Mouse (Mus musculus): ENCODE measurements around the gene Pi16.

DNA sequence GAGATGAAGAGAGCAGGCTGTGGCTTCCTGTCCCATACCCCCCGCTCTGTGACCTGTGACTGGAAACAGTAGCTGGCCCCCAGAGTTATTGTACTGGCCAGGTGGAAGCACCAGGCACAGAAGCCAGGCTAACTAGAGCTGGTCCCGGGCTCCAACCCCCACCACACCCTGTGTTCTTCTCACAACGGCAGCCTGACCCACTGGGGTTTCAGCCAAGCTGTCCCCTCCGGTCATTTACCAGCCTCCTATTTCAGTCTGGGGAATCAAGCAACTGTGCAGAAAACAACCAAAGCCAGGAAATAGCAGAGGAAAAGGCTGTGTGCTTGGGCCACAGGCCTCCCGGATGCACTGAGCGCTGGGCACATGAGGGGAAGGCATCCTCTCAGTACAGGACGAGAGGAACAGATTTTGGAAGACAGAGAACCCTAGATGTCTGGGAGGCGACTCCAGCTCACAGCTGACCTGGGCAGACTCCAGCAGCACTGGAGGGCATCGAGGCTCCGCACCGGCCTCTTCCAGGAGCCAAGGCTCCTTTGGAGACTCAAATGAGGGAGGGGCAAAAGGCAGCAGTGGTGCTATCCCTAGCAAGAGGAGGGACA lies 21.8 kb downstream of the Pi16 start:
- TF ChIP-seq CTCF (IDR thresholded peaks at IDR 0.05; ENCODE audit: borderline replicate concordance, insufficient read depth, low read length) (no peak), POLR2A (IDR thresholded peaks at IDR 0.05; ENCODE audit: low read depth, low read length) (no peak)

All from embryonic fibroblast, embryonic 13.5 days (primary cell).